Mouse (Mus musculus): ENCODE data around the gene Rps23. TPM values are rescaled to one million over a fixed set of nuclear protein-coding genes. Genes with fewer than 3 reads are reported as not detected.
"Not testable (repeated sequence)": the region's sequence is repeated elsewhere in the genome, so short reads cannot be mapped to it uniquely, and the experiment has no call there.

Rps23 gene
- total RNA-seq (2014; fragmentation: Nextera tagmentation): 4,007 and 4,325 TPM in 2 replicates
- total RNA-seq (2017): 2,405 and 2,818 TPM in 2 replicates

DNA sequence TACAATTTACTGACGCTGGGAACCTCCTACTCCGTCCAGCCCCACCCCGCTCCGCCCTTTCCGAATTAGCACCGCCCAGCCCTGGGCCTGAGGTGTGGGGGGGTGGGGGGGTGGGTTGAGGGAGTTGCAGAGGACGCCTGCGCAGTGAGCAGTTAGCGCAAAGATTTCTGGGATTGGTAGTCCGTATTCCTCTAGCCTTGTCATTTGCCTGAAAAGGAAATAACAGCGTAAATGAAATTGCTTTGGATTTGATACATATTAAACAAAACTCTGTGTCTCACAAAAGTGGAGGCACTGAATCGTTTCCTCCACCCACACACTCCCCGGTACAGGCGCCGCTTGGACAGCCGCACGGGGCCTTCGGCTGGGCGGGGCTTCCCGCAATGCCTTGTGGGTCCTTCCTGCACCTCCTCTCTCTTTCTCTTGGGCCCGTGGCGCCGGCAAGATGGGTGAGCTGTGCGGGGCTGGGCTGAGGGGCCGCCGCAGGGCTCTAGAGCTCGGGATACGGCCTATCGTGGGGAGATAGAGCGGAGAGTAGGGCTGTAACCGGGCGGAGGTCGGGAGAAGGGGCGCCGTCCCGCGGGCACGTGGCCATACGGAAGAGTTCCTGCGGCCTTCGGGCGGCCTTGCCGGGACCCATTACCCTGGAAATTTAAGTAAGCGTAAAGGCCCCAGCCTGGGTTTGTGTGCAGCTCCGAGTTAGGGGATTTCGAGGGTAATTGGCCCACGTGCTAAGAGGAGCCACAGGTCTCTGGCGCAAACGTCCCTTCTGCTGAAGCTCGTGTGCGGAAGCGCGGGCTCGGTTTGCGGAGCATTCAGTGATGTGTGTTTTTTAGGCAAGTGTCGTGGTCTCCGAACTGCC lies at the start of gene Rps23:
Gene Rps23 (plus strand): TSS at position 208 of the 862 bp plus-strand sequence.
- ATAC-seq (replicated peaks; ENCODE audit: poor library complexity, severe bottlenecking): peak; percentile 89

DNA sequence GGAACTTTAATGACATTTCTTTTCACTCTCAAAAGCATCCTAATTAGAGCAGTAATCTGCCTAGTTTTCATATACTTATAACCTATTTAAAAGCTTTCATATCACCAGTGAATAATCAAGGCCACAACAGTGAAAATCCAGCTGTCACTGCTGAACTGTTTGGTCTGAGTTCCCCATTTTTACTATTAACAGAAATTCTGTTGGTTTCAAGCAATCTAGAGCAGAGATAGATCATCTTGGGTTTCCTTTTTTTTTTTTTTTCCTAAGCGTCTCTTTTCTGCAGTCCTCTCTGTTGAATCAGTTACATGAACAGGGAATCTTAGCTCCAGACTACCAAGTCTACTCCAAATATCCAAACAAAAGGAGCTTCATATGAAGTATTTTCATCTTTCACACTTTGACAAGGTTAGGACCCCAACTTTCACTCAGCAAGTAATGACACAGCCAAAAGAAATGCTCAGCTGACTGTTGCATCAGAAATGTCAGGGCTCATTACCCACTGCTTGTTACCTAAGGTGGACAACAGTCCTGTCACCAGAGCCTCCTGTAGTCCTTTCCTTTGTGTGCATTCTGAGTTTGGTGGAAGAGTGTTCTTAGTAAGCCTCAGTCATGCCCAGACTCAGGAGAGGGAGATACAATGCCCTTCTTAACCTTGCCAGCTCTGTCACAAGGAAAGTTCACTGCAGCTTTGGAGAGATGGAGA lies 40.9 kb upstream of the Rps23 start:
- ATAC-seq (replicated peaks; ENCODE audit: poor library complexity, severe bottlenecking): no peak

DNA sequence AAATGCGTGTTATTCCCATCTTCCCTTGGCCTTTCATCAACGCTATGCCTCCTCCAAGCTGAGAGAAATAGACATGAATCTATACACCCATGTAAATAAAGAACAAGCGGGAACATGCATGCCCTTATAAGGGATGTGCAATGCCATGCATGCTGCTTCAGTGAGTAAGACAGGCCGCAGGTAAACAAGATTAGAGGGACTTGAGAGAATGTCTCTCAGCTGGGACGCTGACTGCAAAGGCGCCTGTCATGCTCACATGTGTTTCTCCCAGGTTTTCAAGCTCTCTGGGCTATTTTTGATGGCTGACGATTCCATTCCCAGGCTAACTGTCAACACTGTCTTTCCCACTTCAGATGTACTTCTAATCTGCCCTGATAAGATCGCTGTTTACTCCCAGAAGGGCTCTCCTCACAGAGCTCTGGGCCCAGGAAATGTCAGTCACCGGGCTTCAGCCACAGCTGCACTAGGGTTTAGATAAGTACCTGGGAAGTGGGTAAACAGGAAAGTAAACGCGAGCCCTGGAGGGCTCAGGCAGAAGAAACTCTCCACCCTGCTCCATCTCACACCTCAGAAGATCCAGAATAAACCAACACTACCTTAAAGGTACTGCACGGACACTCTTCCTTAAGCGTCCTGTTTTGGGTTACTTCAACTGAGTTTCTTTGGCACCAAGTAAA lies 36.8 kb upstream of the Rps23 start:
- peak; percentile 15; the same call in 1 of the 2 replicates for ATAC-seq (replicated peaks; ENCODE audit: poor library complexity, severe bottlenecking)

DNA sequence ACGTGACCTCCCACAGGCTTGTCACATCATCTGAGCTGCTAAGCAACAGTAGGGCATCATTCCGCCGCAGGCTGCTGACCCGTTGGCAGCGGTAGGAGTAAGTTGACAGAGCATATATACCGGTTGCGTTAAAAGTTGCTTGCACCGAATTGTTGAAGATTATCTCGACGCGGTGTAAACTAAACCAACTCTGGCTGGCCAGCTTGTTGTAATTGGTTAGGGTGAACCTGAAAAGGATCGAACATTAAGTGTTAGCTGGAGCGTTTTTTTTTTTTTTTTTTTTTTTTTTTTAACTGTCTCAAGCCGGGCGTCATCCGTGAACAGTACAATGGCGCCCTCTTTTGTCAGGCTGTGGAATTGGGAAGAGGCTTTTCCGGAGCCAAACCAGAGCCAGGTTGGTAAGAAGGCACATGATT lies 36.2 kb upstream of the Rps23 start:
- peak; percentile 78 for ATAC-seq (replicated peaks; ENCODE audit: poor library complexity, severe bottlenecking)

DNA sequence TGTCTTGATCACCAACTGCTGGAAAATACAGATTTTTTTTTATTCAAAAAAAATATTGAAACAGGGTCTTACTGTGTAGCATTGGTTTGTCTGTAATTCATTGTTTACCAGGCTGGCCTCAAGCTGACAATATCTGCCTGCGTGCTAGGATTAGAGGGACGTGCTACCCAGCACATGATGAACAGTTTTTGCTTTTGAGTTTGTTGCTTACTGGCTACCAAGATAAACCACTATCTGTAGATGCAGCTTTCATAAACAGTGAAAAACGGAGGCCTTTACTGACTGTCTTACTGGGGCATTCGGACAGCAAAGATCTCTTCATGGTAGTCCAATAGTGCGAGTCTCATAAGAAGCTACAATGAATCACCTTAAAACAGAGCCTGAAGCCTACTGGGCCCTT lies 32.6 kb upstream of the Rps23 start:
- no peak for ATAC-seq (replicated peaks; ENCODE audit: poor library complexity, severe bottlenecking)

DNA sequence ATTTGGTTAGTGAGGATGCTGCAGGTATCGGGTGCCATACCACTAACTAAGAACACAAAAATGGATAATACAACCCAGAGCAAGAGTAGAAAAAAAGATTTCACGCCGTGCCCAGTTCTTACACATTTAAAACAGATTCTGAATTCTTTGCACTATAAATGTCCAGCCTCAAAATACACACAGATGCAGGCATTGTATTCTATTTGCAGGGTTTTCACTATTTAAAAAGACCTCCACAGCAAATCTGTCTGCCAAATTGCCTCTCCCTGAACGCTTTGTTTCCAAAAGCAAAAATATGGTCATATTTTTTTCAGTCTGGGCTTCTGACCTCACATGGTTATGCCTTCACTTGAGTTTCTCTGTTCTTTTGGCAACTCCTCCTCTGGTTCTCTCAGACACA lies 27.9 kb upstream of the Rps23 start:
- ATAC-seq (replicated peaks; ENCODE audit: poor library complexity, severe bottlenecking): no peak

DNA sequence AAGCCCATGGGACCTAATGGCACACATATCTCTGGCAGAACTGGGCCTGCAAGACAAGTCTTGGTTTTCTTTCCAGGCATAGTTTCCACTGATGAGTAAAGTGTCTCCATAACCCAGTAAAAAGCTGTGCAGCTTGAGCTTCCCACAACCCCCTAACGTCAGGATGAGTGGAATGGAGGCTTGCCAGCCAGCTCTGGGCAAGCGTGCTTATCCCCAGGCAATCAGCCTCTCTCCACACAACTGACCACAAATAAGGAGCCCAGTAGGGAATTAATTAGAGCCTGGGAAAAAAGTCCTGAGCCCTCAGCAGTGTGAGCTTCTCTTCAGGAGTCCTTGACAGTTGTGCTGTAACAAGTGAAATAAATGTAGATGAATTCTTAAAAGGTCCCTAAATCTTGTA lies 26.7 kb upstream of the Rps23 start:
- ATAC-seq (replicated peaks; ENCODE audit: poor library complexity, severe bottlenecking): no peak

DNA sequence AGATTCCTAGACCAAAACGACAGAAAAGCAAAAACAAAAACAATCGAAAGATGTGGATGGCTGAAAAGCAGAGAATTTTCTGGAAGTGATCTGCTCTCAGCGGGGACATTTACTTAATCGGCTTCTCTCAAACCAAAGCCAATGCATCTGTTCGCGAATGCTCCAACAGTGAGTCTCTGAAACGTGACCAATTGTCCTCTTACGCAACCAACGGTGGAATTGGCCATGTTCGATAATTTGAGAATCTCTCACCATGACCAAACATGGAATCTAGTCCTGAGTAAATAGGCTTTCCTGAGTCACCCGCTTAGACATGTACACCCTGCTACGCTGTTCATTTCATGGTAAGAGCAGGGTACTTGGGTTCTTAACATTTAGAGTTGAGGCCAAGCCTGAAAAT lies 25.9 kb upstream of the Rps23 start:
- no peak for ATAC-seq (replicated peaks; ENCODE audit: poor library complexity, severe bottlenecking)

DNA sequence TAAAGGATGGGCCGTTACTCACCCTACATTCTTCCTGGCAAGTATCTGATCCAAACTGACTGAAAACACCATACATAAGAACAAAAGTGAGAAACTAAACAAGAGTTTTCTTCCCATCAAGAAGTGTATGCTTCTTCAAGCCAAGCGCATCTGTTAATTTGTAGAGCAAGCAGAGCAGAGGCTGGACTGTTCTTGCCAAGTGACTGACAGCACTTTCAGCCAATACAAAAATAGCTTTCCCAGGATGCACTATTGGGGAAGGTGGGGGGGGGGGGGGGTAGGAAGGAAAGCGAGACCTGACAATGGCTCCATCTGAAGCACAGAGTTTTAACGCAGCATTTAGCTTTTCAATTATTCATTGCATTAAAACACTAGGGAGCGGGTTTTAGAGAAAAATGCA lies 17.6 kb upstream of the Rps23 start, which contains the start of gene Atp6ap1l:
Gene Atp6ap1l (minus strand): TSS at position 180 of the 400 bp plus-strand sequence.
- ATAC-seq (replicated peaks; ENCODE audit: poor library complexity, severe bottlenecking): no peak

DNA sequence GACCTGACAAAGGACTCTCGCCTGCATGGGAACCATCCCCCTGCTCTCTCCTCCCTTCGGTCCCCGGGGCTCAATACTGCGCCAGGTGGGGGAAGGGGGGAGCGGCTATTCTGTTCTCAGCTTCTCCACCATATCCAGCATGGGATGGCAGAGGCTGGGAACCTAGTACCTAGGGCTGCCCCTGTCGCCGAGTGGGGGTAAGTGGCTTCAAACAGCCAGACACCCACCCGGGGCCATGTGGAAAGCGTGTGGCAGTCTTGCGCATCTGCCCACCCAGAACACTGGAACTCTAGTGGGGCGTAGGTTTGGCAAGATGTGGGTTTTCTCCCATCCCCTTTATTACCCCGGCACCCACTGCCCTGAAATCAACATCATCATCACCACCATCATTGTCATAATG lies 15.4 kb upstream of the Rps23 start:
- no peak for ATAC-seq (replicated peaks; ENCODE audit: poor library complexity, severe bottlenecking)

DNA sequence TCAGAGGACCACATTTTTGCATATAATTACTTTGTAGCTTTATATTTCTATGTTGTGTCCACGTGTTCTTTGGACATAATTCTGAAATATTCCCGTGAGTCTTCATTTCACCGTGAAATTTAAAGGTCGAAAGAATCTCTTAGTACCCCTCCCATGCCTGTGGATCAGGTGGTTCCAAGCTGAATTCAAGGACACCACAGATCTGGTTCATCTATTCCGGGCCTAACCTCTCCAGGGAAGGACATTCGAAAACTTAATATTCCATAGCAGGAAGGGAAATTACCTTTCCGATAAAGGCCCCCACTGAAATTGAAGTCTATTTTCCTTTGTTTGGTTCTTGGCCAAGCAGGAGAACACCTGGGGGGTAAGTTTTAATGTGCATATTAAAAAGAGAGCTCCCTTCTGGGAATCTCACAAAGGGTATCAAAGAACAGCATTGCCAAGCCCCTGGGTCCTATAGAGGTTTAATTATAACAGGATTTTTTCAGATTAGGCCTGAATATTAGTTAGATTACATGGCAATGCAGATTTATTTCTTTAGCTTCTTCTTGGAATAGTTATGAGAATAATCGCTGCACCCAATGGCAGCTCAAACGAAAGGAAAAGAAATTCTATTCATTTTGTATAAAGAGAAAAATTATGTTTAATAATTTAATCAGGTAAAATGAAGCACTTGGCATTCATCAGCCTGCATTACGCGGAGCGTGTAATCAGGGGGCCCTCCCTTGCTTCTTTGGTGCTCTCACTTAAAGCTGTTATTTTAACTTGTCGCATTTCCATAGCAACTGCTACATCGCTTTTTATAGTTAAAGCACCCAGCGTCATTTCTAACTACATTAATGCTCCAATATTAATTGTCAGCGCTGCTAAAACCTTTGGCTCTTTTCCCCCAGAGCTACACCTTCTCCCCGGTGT lies 9.7 kb upstream of the Rps23 start:
- no peak for ATAC-seq (replicated peaks; ENCODE audit: poor library complexity, severe bottlenecking)

DNA sequence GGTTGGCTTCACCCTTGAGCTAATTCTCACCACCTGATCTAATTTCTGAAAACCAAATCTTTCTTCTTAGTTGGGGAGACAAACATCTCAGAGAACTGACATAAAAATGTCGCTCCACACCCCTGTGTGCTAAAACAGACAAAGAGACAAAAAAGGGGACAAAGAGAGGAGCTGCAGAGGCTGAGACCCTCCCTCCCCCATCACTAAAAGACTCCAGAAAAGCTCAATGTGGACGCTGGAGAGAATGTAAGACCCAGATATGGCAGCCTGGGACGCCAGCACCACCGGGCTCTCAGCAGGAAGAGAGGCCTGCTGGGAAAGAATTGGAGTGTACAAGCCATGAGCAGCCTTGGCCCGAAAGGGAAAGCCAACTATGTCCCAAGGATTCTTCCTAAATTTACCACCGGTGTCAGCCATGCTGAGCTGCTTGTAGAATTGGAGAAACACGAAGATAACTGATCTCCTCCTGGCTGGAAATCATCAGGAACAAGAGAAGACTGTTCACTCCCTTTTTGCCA lies 9.0 kb upstream of the Rps23 start:
- no peak for ATAC-seq (replicated peaks; ENCODE audit: poor library complexity, severe bottlenecking)

DNA sequence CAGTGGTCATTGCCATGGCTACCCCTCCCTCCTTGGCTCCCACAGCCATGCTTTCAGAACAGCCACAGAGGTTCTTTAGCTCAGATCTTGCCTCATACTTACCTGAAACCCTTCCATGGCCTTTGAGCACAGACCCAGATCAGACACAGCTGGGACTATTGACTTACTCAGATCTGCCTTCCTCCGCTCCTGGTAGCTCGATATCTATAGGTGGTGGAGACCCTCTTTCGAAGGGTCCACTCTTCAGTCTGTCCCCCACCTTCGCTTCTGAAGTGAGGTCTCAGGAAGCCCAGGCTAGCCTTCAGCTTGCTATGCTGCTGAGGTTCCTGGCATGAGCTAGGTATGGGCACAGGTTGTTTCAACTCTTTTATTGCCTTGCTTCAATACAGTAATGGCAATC lies 8.0 kb upstream of the Rps23 start:
- no peak for ATAC-seq (replicated peaks; ENCODE audit: poor library complexity, severe bottlenecking)

DNA sequence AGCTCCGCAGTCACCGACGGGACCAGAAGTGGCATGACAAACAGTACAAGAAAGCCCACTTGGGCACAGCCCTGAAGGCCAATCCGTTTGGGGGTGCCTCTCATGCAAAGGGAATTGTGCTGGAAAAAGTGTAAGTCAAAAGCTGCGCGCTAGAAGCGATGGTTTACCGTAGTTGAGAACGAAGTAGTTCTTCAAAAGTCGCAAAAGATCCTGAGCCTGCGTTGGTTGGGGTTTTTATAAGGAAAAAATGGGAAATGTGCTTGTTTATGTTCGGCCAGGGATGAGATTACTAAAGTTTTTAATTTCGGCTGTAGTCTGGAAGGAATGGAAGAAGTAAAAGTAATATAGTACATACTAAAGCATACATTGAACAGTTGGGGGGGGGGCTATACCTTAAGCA lies 859 bp downstream of the Rps23 start:
- ATAC-seq (replicated peaks; ENCODE audit: poor library complexity, severe bottlenecking): not testable (repeated sequence)

DNA sequence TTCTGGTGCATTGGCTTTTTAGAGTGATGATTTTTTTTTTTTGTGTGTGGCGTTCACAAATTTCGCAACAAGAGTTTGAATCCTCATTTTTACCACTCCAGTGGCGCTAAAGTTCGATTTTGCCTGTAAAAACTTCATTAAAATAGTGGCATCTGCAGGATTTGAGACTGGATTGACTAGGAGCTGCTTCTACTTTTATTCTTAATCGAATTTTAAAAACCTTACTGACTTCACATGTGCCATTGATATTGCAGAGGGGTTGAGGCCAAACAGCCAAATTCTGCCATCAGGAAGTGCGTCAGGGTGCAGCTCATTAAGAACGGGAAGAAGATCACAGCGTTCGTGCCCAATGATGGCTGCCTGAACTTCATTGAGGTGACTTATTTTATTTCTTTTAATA lies 1.3 kb downstream of the Rps23 start:
- ATAC-seq (replicated peaks; ENCODE audit: poor library complexity, severe bottlenecking): no peak

DNA sequence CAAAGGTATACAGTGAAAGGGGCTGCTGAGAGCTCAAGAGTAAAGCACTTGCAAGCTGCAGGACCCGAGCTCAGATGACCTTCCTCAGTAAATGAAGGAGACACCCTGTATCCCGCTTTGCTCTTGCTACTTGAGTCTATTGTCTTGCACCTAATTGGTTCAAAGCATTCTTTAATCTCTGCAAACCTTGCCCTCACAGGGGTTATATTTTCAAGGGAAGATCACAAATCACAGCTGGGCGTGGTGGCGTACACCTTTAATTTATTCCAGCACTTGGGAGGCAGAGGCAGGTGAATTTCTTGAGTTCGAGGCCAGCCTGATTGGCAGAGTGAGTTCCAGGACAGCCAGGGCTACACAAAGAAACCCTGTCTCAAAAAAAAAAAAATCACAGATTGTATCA lies 2.4 kb downstream of the Rps23 start:
- ATAC-seq (replicated peaks; ENCODE audit: poor library complexity, severe bottlenecking): no peak

DNA sequence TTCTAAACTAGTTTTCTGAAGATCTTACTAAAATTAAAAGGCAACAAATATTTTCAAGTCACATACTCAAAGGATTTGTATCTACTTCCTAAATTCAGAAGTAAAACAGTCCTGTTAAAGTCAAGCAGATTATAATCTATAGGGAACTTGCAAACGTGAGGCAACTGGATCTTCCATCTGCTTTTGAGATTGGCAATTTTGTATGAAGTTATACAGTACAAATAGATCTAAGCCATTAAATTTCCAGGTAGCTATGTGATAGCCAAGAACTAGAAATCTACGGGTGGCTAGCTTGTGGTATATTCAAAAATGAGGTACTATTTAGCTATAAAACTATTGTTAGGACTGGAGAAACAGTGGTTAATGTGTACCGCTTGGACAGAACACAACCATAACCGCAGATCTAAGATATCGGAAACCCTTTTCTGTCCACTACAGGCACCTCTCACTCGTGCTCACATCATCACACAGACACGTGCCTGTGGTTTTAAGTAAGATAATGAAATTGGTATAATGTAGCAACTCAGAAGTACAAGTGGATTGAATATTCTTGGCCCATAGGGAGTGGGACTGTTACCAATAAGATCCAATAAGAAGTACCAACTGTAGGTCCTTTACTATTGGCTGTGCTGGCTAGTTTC lies 3.5 kb downstream of the Rps23 start:
- no peak for ATAC-seq (replicated peaks; ENCODE audit: poor library complexity, severe bottlenecking)

DNA sequence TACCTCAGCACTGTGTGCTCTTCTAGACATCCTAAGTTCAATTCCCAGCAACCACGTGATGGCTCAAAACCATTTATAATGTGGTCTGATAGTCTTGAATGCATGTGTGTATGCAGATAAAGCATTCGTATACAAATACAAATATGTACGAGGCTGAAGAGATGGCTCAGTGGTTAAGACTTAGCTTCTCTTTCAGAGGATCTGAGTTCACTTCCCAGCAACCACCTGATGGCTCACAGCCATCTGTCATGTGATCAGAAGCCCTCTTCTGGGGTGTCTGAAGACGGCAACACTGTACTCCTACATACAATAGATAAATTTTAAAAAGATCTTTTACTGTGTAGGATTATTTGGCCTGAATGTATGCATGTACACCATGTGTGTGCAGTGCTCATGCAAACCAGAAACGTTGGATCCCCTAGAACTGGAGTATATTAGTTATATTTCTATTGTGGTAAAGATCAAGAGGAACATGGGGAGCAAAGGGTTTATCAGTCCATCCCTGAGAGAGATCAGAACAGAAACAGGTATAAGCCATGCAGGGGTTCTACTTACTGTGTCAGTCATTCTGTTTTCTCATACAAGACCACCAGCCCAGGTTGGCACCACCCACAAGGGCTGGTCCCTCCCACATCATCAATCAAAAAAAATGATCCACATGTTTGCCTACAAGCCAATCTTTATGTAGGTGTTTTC lies 4.3 kb downstream of the Rps23 start:
- no peak for ATAC-seq (replicated peaks; ENCODE audit: poor library complexity, severe bottlenecking)

DNA sequence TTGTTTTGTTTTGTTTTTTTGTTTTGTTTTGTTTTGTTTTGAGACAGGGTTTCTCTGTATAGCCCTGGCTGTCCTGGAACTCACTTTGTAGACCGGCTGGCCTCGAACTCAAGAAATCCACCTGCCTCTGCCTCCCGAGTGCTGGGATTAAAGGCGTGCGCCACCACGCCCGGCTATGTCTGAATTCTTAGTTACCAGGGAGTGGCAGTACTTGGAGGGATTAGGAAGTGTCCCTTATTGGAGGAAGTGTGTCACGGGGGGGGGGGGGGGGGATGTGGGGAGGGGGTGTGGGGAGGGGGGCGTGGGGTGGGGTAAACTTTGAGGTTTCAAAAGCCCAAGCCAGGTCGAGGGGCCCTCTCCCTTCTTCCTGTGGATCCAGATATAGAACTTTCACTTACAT lies 5.5 kb downstream of the Rps23 start:
- ATAC-seq (replicated peaks; ENCODE audit: poor library complexity, severe bottlenecking): not testable (repeated sequence)

Data from granulocyte monocyte progenitor cell, adult 5-6 weeks (primary cell).